Mouse (Mus musculus) heart, embryonic 13.5 days (tissue): Measurements from ENCODE around the gene Jph3. TPM values are rescaled to one million over a fixed set of nuclear protein-coding genes. Genes with fewer than 3 reads are reported as not detected.

ENCODE experiments used
- ATAC-seq: fragments of 200-750 bp; cut with Nextera tagmentation; 2 replicates; pipeline ENCODE4 v1.8.0; 2017; ENCODE audit warnings: moderate TSS enrichment; ENCODE audit not compliant: insufficient number of reproducible peaks, low FRiP score, low TSS enrichment; ENCODE audit errors: extremely low read depth
- H3K27ac ChIP-seq: fragments of 300-500 bp; sonication (generic); replicated peaks from 2 replicates; pipeline ENCODE4 v1.5.1; 2015; ENCODE audit warnings: moderate library complexity, mild to moderate bottlenecking, inconsistent platforms
- H3K27me3 ChIP-seq: fragments of 300-500 bp; sonication (generic); replicated peaks from 2 replicates; pipeline ENCODE4 v1.6.1; 2015; ENCODE audit warnings: mild to moderate bottlenecking, inconsistent platforms
- H3K36me3 ChIP-seq: fragments of 300-500 bp; sonication (generic); 2 replicates; pipeline ENCODE4 v1.6.1; 2015; ENCODE audit warnings: mild to moderate bottlenecking, inconsistent platforms
- H3K4me1 ChIP-seq: fragments of 300-500 bp; sonication (generic); 2 replicates; pipeline ENCODE4 v1.6.1; 2015; ENCODE audit warnings: inconsistent platforms
- H3K4me2 ChIP-seq: fragments of 300-500 bp; sonication (generic); 2 replicates; pipeline ENCODE4 v1.6.1; 2015; ENCODE audit warnings: inconsistent platforms, mild to moderate bottlenecking, moderate library complexity
- H3K4me3 ChIP-seq: fragments of 300-500 bp; sonication (generic); 2 replicates; pipeline ENCODE4 v1.5.1; 2015; ENCODE audit warnings: moderate library complexity, mild to moderate bottlenecking, inconsistent platforms
- H3K9ac ChIP-seq: fragments of 300-500 bp; sonication (generic); 2 replicates; pipeline ENCODE4 v1.6.1; 2015; ENCODE audit warnings: inconsistent platforms, mild to moderate bottlenecking, moderate library complexity
- H3K9me3 ChIP-seq: fragments of 300-500 bp; sonication (generic); 2 replicates; pipeline ENCODE4 v1.6.1; 2016; ENCODE audit warnings: inconsistent platforms
- WGBS: fragments of 180-500 bp; shearing (Covaris S2); methylation state at CpG from one replicate; pipeline ENCODE4 v1.1.7; 2015; ENCODE audit warnings: mixed read lengths; 5-methylcytosine and 5-hydroxymethylcytosine counted together
- polyA plus RNA-seq: library from polyadenylated mRNA; unstranded; fragments of >200 nt; fragmentation: Nextera tagmentation; extraction: Ambion mirVana; gene quantifications from 2 replicates; pipeline ENCODE4 v1.2.1, GENCODE M21; 2015

Jph3 gene
- polyA plus RNA-seq, 1 experiment from 2014 or later, result 0.44 TPM

DNA sequence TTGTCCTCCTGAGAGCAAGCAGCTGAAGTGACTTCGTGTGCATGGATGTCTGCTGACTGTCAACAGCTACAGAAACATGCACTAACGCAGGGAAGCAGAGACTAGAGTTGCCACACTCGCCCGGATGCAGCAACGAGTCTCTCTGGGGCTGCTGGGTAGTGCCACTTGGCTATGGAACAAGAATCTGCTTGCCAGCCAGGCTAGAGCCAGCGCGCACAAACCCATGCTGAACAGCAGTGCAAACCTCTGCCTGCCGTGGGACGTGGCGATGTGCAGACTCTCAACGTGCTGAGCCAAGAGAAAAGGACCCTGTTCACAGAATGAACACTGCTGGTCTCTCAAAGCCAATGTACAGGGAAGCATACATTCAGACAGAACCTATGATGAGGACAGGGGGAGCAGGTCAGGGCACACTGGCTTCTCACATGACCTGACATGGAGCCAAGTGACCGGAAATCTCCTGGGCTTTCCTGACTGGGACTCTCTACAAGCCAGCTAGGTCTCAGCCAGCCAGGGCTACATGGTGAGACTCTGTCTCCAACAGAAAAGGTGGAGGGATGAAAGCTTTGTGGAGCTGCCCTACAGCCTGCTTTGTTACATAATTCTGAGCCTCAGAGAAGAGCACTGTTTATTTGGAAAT, 82.6 kb downstream of the Jph3 start:
- H3K27ac ChIP-seq, result no peak overlapping the region
- peaks cover 50% of the 10 kb centered on the region for H3K36me3 ChIP-seq
- H3K4me1 ChIP-seq, result peaks cover 18% of the 10 kb centered on the region
- no peak overlapping the region for H3K4me3 ChIP-seq
- H3K27me3 ChIP-seq, result no peaks in the 10 kb centered on the region
- no peak overlapping the region for H3K9ac ChIP-seq
- WGBS, result 88% methylated on average over 12 of the region's 12 CpGs
- H3K4me2 ChIP-seq, result no peak overlapping the region
- ATAC-seq, result no peak
- H3K9me3 ChIP-seq, result no peaks in the 10 kb centered on the region

DNA sequence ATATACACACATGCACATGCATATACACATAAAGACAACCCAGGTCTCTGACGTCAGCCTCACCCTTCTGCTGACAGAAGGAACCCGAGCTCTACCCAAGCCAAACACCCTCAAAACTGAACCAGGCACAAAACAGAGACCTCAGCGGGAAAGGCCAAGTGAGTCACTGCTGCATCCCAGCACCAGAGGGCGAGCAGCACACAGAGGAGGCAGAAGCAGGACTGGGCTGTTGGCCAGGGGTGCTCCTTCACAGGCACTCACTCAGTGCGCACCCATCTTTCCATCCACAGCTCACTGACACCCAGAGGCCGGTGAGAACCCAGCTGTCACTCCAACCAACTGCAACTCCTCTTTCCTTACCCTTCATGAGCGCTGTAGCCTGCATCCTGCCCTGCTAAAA, 88.8 kb downstream of the Jph3 start:
- H3K4me2 ChIP-seq, result no peak overlapping the region
- peaks cover 62% of the 10 kb centered on the region for H3K36me3 ChIP-seq
- H3K4me1 ChIP-seq, result no peaks in the 10 kb centered on the region
- H3K9me3 ChIP-seq, result no peaks in the 10 kb centered on the region
- H3K4me3 ChIP-seq, result no peak overlapping the region
- no peak overlapping the region for H3K9ac ChIP-seq
- ATAC-seq, result no peak
- WGBS, result 86% methylated on average over 7 of the region's 7 CpGs
- no peaks in the 10 kb centered on the region for H3K27me3 ChIP-seq
- no peak overlapping the region for H3K27ac ChIP-seq

DNA sequence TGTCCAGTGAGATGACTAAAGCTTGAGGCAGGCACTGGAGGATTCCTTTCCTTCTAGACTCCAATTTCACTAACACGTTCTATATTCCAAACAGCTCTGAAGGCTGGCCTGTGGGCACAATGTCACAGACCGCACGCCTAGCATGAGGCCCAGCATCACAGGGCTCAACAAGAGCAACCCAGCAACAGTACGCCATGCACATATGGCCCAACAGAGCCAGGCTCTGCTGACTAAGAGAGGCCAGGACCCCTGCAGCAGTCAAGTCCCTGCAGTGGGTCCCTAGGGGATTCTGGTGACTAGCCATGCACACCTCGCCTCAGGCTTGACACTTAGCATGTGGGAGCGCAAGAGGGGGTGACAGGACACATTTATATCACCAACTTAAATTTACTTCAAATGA, 91.4 kb downstream of the Jph3 start:
- no peak overlapping the region for H3K4me2 ChIP-seq
- H3K27ac ChIP-seq, result no peak overlapping the region
- no peaks in the 10 kb centered on the region for H3K27me3 ChIP-seq
- peaks cover 37% of the 10 kb centered on the region for H3K36me3 ChIP-seq
- ATAC-seq, result no peak
- 92% methylated on average over 6 of the region's 6 CpGs for WGBS
- no peaks in the 10 kb centered on the region for H3K4me1 ChIP-seq
- no peak overlapping the region for H3K4me3 ChIP-seq
- H3K9ac ChIP-seq, result no peak overlapping the region
- no peaks in the 10 kb centered on the region for H3K9me3 ChIP-seq

DNA sequence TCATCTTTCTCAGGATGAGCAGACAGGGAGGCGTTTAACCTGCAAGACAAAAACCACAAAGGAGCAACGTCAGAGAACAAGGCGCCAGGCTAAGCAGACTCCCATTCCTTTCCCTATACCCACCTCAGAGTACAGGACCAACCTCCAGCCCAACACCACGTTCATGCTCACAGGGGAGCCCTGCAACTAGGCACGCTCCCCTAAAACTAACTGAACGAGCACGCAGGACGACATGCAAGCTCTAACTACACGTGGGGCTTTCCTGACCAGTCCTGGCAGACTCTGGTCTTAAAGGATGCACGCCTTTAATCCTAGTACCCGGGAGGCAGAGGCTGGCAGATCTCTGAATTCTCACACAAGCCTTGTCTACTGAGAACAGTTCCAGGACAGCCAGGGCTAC, 91.9 kb downstream of the Jph3 start:
- peaks cover 33% of the 10 kb centered on the region for H3K36me3 ChIP-seq
- no peak overlapping the region for H3K4me3 ChIP-seq
- no peaks in the 10 kb centered on the region for H3K4me1 ChIP-seq
- H3K27ac ChIP-seq, result no peak overlapping the region
- no peaks in the 10 kb centered on the region for H3K9me3 ChIP-seq
- H3K27me3 ChIP-seq, result no peaks in the 10 kb centered on the region
- WGBS, result 84% methylated on average over 11 of the region's 11 CpGs
- H3K4me2 ChIP-seq, result no peak overlapping the region
- no peak for ATAC-seq
- H3K9ac ChIP-seq, result no peak overlapping the region

DNA sequence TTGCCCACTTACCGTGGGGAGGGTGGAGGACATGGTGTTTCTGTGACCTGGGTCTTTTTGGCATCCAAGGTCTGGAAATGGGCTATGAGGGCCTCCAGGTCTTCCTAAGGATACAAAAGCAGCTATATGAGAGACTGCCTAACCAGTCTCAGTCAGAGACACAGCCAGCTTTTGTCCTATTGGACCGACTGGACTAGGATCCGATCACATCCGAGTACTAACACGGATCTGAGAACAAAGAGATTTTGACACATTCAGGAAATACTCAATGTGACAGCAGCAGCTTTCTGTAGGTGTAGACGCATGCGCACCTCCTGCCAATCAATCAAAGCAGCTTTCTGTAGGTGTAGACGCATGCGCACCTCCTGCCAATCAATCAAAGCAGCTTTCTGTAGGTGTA, 92.3 kb downstream of the Jph3 start:
- Histone ChIP-seq H3K4me3 (no peak overlapping the region), H3K4me1 (no peaks in the 10 kb centered on the region), H3K4me2 (no peak overlapping the region), H3K27ac (no peak overlapping the region), H3K27me3 (no peaks in the 10 kb centered on the region), H3K36me3 (peaks cover 33% of the 10 kb centered on the region), H3K9me3 (no peaks in the 10 kb centered on the region), H3K9ac (no peak overlapping the region)
- ATAC-seq, result no peak
- 88% methylated on average over 9 of the region's 9 CpGs for WGBS

DNA sequence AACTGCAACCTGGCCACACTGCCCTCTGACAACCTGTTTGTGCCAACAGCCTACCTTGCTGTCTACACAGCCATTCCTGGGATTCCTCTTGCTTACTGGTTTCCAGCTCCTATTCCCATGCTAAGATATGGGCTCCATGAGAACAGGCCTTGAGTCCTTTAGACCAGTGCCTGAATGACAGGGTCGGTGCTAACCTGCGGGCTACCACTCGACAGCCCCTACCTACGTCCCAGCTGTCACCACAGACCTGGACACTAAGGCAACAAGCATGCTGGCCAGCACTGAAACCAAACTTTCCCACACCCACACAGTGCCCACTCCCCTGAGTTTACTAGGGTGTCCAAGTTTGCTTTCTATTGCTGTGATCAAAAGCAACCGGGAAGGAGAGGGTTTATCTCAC, 98.3 kb downstream of the Jph3 start:
- H3K9ac ChIP-seq, result no peak overlapping the region
- no peak overlapping the region for H3K4me2 ChIP-seq
- H3K36me3 ChIP-seq, result no peaks in the 10 kb centered on the region
- WGBS, result 87% methylated on average over 5 of the region's 5 CpGs
- no peaks in the 10 kb centered on the region for H3K27me3 ChIP-seq
- H3K4me1 ChIP-seq, result peaks cover 19% of the 10 kb centered on the region
- H3K4me3 ChIP-seq, result peak overlapping the region; percentile 97
- H3K27ac ChIP-seq, result no peak overlapping the region
- H3K9me3 ChIP-seq, result no peaks in the 10 kb centered on the region
- ATAC-seq, result no peak

DNA sequence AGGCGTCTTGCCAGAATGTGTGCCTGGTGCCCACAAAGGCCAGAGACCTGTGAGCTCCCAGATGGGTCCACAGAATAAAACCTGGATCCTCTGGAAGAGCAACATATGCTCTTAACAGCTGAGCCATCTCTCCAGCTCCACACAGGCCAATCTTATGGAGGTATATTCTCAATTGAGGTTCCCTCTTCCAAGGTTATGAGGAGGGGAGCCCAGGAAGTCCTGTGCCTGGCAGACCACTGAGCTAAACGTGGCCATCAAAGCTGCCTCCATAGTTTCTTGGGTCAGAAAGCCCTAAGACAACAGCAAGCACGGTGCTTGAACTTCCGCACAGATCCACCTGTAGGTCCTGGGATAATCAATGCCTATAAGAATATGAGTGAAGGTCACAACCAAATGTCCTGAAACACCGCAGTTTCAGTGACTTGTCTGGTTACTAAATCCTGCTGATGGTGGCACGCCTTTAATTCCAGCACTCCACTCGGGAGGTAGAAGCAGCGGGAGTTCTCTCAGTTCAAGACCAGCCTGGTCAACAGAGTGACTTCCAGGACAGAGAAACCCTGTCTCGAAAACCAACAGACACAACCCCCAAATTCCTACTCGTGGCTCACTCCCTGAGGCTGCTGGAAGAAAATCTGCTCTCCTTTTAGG, 99.1 kb downstream of the Jph3 start:
- peak overlapping the region; percentile 97 for H3K4me2 ChIP-seq
- H3K4me1 ChIP-seq, result peaks cover 19% of the 10 kb centered on the region
- H3K36me3 ChIP-seq, result no peaks in the 10 kb centered on the region
- H3K27me3 ChIP-seq, result no peaks in the 10 kb centered on the region
- 28% methylated on average over 10 of the region's 10 CpGs for WGBS
- peak overlapping the region; percentile 94 for H3K9ac ChIP-seq
- no peaks in the 10 kb centered on the region for H3K9me3 ChIP-seq
- 0 out of 2 replicates have a peak overlapping the region, but pooled peaks have one; percentile 21 for H3K27ac ChIP-seq
- ATAC-seq, result no peak
- H3K4me3 ChIP-seq, result peak overlapping the region; percentile 97

DNA sequence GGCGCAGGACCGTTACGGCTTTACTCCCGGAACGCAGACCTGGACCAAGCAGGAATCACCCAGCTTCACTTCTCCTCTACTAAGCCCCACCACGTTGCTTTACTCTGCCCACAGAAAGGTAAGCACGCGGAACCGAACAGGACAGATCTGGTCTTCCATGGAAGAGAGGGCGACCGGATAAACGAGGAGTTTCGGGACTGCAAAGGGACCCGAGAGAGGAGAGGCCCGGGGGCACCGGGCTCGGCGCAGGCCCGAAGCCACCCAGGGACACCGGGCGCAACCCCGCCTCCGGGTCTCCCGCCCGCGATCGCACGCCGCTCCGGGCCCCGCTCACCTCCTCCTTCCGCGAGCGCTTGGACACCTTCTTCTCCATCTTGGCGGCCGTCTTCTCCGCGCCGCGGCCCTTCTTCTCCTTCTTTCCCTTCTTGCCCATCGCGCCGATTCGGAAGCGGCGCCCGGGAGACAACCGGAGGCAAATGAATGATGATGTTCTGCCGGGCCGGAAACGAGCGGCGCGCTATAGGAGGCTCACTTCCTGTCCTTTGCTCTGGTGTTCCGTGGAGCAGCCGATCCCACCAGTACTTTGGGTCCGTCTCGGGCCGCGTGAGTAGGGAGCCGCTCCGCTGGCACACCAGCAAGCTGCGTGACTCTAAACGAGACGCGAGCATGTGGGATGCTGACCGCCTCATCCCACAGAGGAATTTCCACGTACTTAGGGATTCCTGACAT, 99.8 kb downstream of the Jph3 start, which contains the start of gene Klhdc4:
Gene Klhdc4, minus strand, starts transcription at position 522 of the 729 bp plus-strand sequence.
- peak; percentile 77; the same call in 1 of the 2 replicates for ATAC-seq
- H3K4me3 ChIP-seq, result peak within 1 kb of the TSS; percentile 97
- WGBS, result under 1% methylated on average over 68 of the region's 68 CpGs
- peaks cover 19% of the 10 kb centered on the region for H3K4me1 ChIP-seq
- no peaks in the 10 kb centered on the region for H3K27me3 ChIP-seq
- peak within 1 kb of the TSS; percentile 94 for H3K9ac ChIP-seq
- H3K36me3 ChIP-seq, result no peaks in the 10 kb centered on the region
- H3K9me3 ChIP-seq, result no peaks in the 10 kb centered on the region
- peak within 1 kb of the TSS; percentile 97 for H3K4me2 ChIP-seq
- H3K27ac ChIP-seq, result peak within 1 kb of the TSS; percentile 39; the same call in 1 of the 2 replicates

DNA sequence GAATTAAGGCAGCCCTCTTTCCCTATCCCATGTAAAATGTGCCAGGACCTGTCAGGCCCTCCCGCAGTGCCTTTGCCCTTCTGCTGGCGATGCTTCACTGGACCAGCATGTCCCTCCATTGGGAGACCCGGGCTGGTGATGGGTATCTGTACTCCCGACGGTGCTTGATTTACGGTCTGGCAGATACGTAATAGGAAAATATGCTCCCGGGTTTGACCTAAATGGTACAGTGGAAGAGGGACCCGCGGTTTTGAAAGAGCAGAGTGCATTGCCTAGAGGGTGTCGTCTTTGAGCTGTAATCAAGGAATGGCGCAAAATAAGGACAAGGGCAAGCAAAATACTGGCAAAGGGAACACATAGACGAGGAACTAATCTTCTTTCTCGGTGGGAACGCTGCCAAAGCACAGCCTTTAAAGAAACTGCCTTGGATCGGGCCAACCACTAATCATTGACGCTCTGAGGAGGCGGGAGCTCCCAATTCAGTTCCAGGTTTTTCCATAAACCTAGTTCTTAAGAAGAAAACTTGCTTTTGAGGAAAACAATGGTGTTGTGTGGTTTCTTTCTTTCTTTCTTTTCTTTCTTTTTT, 100.4 kb downstream of the Jph3 start:
- Histone ChIP-seq H3K36me3 (no peaks in the 10 kb centered on the region), H3K9ac (peak overlapping the region; percentile 94), H3K4me3 (peak overlapping the region; percentile 97), H3K27ac (peak overlapping the region; percentile 39; the same call in 1 of the 2 replicates), H3K27me3 (no peaks in the 10 kb centered on the region), H3K4me1 (peaks cover 19% of the 10 kb centered on the region), H3K4me2 (peak overlapping the region; percentile 97), H3K9me3 (no peaks in the 10 kb centered on the region)
- WGBS, result 15% methylated on average over 18 of the region's 18 CpGs
- no peak for ATAC-seq

DNA sequence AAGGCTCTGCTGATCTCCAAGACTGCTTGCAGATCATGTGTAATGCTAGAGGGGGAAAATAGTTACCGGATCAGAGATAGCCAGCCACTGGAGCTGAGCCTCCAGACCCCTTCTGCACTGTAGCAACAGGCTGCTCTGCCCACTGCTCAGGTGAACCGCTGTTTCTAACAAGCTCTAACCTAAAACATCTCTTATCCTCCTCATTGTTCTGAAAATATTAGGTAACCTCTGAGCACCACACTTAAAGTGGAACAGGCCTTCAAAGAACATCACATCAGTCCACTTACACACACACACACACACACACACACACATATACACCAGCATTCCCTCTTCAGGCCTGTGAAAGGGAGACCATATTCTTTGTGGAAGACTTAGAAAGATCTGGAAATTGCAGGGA, 102.6 kb downstream of the Jph3 start:
- Histone ChIP-seq H3K9me3 (no peaks in the 10 kb centered on the region), H3K4me1 (peaks cover 19% of the 10 kb centered on the region), H3K27me3 (no peaks in the 10 kb centered on the region), H3K4me2 (peak overlapping the region; percentile 42), H3K9ac (0 out of 2 replicates have a peak overlapping the region, but pooled peaks have one; percentile 24), H3K27ac (no peak overlapping the region), H3K36me3 (no peaks in the 10 kb centered on the region), H3K4me3 (no peak overlapping the region)
- WGBS, result 75% methylated on average over 2 of the region's 2 CpGs
- no peak for ATAC-seq

DNA sequence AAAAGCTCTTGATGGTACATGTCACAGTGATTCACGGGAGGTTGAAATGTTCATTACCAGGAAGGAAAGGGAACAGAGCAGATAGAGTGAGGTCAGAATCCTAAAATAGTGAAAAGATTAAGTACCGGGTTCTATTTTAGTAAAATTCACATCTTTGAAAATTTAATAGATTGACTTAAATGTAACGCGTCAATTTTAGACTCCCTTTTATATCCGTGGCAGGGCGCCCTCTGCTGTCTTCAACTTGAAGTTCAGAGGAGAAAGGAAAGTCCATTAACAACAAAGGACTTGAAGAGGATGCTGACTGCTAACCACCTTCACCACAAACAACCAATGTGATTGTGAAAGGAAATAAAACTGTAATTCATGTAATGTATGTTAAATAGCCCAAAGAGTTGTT, 103.1 kb downstream of the Jph3 start:
- Histone ChIP-seq H3K27ac (no peak overlapping the region), H3K27me3 (no peaks in the 10 kb centered on the region), H3K4me1 (peaks cover 19% of the 10 kb centered on the region), H3K9ac (0 out of 2 replicates have a peak overlapping the region, but pooled peaks have one; percentile 24), H3K9me3 (no peaks in the 10 kb centered on the region), H3K4me3 (no peak overlapping the region), H3K4me2 (peak overlapping the region; percentile 42), H3K36me3 (no peaks in the 10 kb centered on the region)
- ATAC-seq, result no peak
- 10% methylated on average over 6 of the region's 6 CpGs for WGBS
